Mouse (Mus musculus) neural tube, embryonic 13.5 days (tissue): ENCODE measurements around the gene Astn1. TPM values are rescaled to one million over a fixed set of nuclear protein-coding genes. Genes with fewer than 3 reads are reported as not detected.

Experiments used
- ATAC-seq: fragments of 200-750 bp; cut with Nextera tagmentation; 2 replicates; pipeline ENCODE4 v1.8.0; 2017; ENCODE audit warnings: low read depth, mild to moderate bottlenecking, moderate TSS enrichment, moderate library complexity
- H3K27ac ChIP-seq: fragments of 300-500 bp; sonication (generic); replicated peaks from 2 replicates; pipeline ENCODE4 v1.5.1; 2015; ENCODE audit warnings: moderate library complexity, mild to moderate bottlenecking, inconsistent platforms
- H3K27me3 ChIP-seq: fragments of 300-500 bp; sonication (generic); 2 replicates; pipeline ENCODE4 v1.6.1; 2015; ENCODE audit warnings: mild to moderate bottlenecking, inconsistent platforms
- H3K36me3 ChIP-seq: fragments of 300-500 bp; sonication (generic); 2 replicates; pipeline ENCODE4 v1.6.1; 2015; ENCODE audit warnings: mild to moderate bottlenecking, inconsistent platforms
- H3K4me1 ChIP-seq: fragments of 300-500 bp; sonication (generic); replicated peaks from 2 replicates; pipeline ENCODE4 v1.6.1; 2015; ENCODE audit warnings: inconsistent platforms
- H3K4me2 ChIP-seq: fragments of 300-500 bp; sonication (generic); 2 replicates; pipeline ENCODE4 v1.6.1; 2015; ENCODE audit warnings: inconsistent platforms, mild to moderate bottlenecking, moderate library complexity
- H3K4me3 ChIP-seq: fragments of 300-500 bp; sonication (generic); 2 replicates; pipeline ENCODE4 v1.5.1; 2015; ENCODE audit warnings: mild to moderate bottlenecking, inconsistent platforms
- H3K9ac ChIP-seq: fragments of 300-500 bp; sonication (generic); 2 replicates; pipeline ENCODE4 v1.6.1; 2015; ENCODE audit warnings: moderate library complexity, mild to moderate bottlenecking, inconsistent platforms
- H3K9me3 ChIP-seq: fragments of 300-500 bp; sonication (generic); 2 replicates; pipeline ENCODE4 v1.6.1; 2016; ENCODE audit warnings: inconsistent platforms
- WGBS: fragments of 180-500 bp; shearing (Covaris S2); methylation state at CpG from one replicate; pipeline ENCODE4 v1.1.7; 2015; 5-methylcytosine and 5-hydroxymethylcytosine counted together
- polyA plus RNA-seq: library from polyadenylated mRNA; unstranded; fragments of >200 nt; fragmentation: Nextera tagmentation; extraction: Ambion mirVana; gene quantifications from 2 replicates; pipeline ENCODE4 v1.2.1, GENCODE M21; 2015

Gene Astn1
- polyA plus RNA-seq, 1 experiment from 2014 or later: 29.3 TPM

GRCm38 (mm10) chr1:158596726-158597448 is 234.8 kb downstream of the Astn1 start:
- no peak overlapping the region for H3K4me3 ChIP-seq
- 42% methylated on average over 16 of the region's 16 CpGs for WGBS

GRCm38 (mm10) chr1:158597996-158598395 is 235.9 kb downstream of the Astn1 start:
- Histone ChIP-seq H3K36me3 (peaks cover 27% of the 10 kb centered on the region), H3K27ac (no peak overlapping the region), H3K4me1 (0 out of 2 replicates have a peak, but pooled peaks cover 10% of the 10 kb centered on the region), H3K9me3 (no peaks in the 10 kb centered on the region), H3K27me3 (no peaks in the 10 kb centered on the region), H3K9ac (no peak overlapping the region), H3K4me2 (no peak overlapping the region), H3K4me3 (no peak overlapping the region)
- WGBS: 77% methylated on average over 7 of the region's 7 CpGs
- no peak for ATAC-seq

More at GRCm38 (mm10) chr1:158596726-158597448, 234.8 kb downstream of the Astn1 start:
- Histone ChIP-seq H3K4me2 (no peak overlapping the region), H3K36me3 (peaks cover 35% of the 10 kb centered on the region), H3K9ac (no peak overlapping the region), H3K4me1 (0 out of 2 replicates have a peak, but pooled peaks cover 10% of the 10 kb centered on the region), H3K27me3 (no peaks in the 10 kb centered on the region), H3K9me3 (no peaks in the 10 kb centered on the region), H3K27ac (no peak overlapping the region)
- ATAC-seq: peak; percentile 45; the same call in 1 of the 2 replicates

- Histone ChIP-seq H3K4me2 (no peak overlapping the region), H3K27ac (no peak overlapping the region), H3K4me3 (no peak overlapping the region), H3K4me1 (0 out of 2 replicates have a peak, but pooled peaks cover 10% of the 10 kb centered on the region), H3K27me3 (no peaks in the 10 kb centered on the region), H3K9me3 (no peaks in the 10 kb centered on the region), H3K9ac (no peak overlapping the region), H3K36me3 (peaks cover 24% of the 10 kb centered on the region)
- 68% methylated on average over 2 of the region's 2 CpGs for WGBS
- no peak for ATAC-seq
Observed at GRCm38 (mm10) chr1:158599435-158599834, 237.4 kb downstream of the Astn1 start.

GRCm38 (mm10) chr1:158603056-158603455 is 241.0 kb downstream of the Astn1 start:
- H3K9ac ChIP-seq: no peak overlapping the region
- no peaks in the 10 kb centered on the region for H3K27me3 ChIP-seq
- 0 out of 2 replicates have a peak, but pooled peaks cover 5% of the 10 kb centered on the region for H3K4me1 ChIP-seq
- H3K36me3 ChIP-seq: peaks cover 31% of the 10 kb centered on the region
- WGBS: 49% methylated on average over 2 of the region's 2 CpGs
- H3K4me2 ChIP-seq: no peak overlapping the region
- no peaks in the 10 kb centered on the region for H3K9me3 ChIP-seq
- no peak overlapping the region for H3K27ac ChIP-seq
- ATAC-seq: no peak
- no peak overlapping the region for H3K4me3 ChIP-seq

DNA sequence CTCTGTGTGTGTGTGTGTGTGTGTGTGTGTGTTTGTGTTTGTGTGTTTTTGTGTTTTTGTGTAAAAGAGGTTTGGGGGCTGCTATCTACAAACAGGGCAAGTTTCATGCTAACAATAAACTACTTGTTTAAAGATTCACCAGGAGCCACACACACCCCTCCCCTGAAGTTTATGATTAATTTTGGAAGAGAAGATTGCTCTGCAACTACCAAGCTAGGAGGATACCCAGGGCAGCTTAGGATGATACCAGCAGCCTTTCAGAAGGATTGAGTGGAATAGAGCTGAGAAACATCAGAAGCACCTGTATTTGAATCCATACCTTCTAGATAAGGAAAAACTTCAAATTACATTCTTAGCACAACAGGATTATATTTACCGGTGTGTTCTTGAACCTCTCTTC is 242.1 kb downstream of the Astn1 start:
- H3K4me2 ChIP-seq: no peak overlapping the region
- WGBS: 94% methylated on average over 1 of the region's 1 CpGs
- 0 out of 2 replicates have a peak, but pooled peaks cover 5% of the 10 kb centered on the region for H3K4me1 ChIP-seq
- no peaks in the 10 kb centered on the region for H3K9me3 ChIP-seq
- ATAC-seq: no peak
- no peak overlapping the region for H3K9ac ChIP-seq
- no peak overlapping the region for H3K27ac ChIP-seq
- H3K4me3 ChIP-seq: no peak overlapping the region
- H3K27me3 ChIP-seq: no peaks in the 10 kb centered on the region
- H3K36me3 ChIP-seq: peaks cover 31% of the 10 kb centered on the region

GRCm38 (mm10) chr1:158605597-158605996 is 243.5 kb downstream of the Astn1 start:
- H3K9me3 ChIP-seq: no peaks in the 10 kb centered on the region
- no peaks in the 10 kb centered on the region for H3K27me3 ChIP-seq
- ATAC-seq: no peak
- 87% methylated on average over 4 of the region's 4 CpGs for WGBS
- H3K27ac ChIP-seq: no peak overlapping the region
- H3K4me2 ChIP-seq: no peak overlapping the region
- peaks cover 32% of the 10 kb centered on the region for H3K36me3 ChIP-seq
- no peak overlapping the region for H3K9ac ChIP-seq
- H3K4me3 ChIP-seq: no peak overlapping the region
- H3K4me1 ChIP-seq: 0 out of 2 replicates have a peak, but pooled peaks cover 5% of the 10 kb centered on the region

DNA sequence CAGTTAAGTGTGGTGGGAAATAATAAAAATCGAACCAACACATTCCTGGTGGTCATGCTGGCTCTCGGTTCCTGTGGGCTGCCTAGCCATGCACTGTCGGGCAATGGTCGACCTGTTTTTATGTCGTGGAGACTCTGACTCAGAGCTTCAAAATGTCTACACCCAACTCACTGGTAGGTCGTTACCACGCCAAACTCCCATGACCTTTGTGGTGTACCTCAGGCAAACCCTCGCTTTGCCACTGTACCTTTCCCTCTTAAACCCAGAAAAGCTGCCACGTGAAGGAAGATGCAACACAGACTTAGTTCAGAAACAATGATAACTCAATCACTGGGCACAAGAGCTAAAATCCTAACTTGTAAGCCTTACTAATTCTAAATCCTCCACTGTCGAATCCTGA is 244.3 kb downstream of the Astn1 start:
- Histone ChIP-seq H3K9ac (no peak overlapping the region), H3K27me3 (no peaks in the 10 kb centered on the region), H3K4me2 (no peak overlapping the region), H3K4me3 (no peak overlapping the region), H3K36me3 (peaks cover 34% of the 10 kb centered on the region), H3K9me3 (no peaks in the 10 kb centered on the region), H3K27ac (no peak overlapping the region), H3K4me1 (0 out of 2 replicates have a peak, but pooled peaks cover 5% of the 10 kb centered on the region)
- no peak for ATAC-seq
- WGBS: 95% methylated on average over 10 of the region's 10 CpGs

GRCm38 (mm10) chr1:158607201-158607600 is 245.1 kb downstream of the Astn1 start:
- H3K4me1 ChIP-seq: 0 out of 2 replicates have a peak, but pooled peaks cover 5% of the 10 kb centered on the region
- H3K9me3 ChIP-seq: no peaks in the 10 kb centered on the region
- H3K27me3 ChIP-seq: no peaks in the 10 kb centered on the region
- H3K9ac ChIP-seq: no peak overlapping the region
- H3K36me3 ChIP-seq: peaks cover 35% of the 10 kb centered on the region
- WGBS: 83% methylated on average over 1 of the region's 1 CpGs
- H3K4me2 ChIP-seq: no peak overlapping the region
- H3K27ac ChIP-seq: no peak overlapping the region
- ATAC-seq: no peak
- H3K4me3 ChIP-seq: no peak overlapping the region

DNA sequence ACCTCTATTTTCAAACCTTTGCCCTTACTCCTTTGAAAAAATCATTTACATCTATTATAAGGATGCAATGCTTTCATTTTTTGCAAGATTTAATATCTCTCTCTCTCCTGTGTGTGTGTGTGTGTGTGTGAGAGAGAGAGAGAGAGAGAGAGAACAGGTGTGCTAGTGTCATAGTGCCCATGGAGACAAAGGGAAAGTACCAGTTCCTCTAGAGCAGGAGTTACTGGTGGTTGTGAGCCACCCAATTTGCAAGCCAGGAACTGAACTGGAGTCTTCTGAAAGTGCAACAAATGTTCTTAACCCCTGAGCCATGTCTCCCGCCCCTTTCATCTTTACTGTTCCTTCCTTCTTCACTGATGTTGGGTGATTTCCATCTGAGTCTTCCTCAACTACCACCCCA is 253.1 kb downstream of the Astn1 start:
- H3K27me3 ChIP-seq: no peaks in the 10 kb centered on the region
- no peak overlapping the region for H3K27ac ChIP-seq
- peaks cover 35% of the 10 kb centered on the region for H3K36me3 ChIP-seq
- no peak overlapping the region for H3K4me3 ChIP-seq
- H3K4me1 ChIP-seq: no peaks in the 10 kb centered on the region
- H3K9ac ChIP-seq: no peak overlapping the region
- 81% methylated on average over 1 of the region's 1 CpGs for WGBS
- H3K9me3 ChIP-seq: no peaks in the 10 kb centered on the region
- no peak for ATAC-seq
- H3K4me2 ChIP-seq: no peak overlapping the region

DNA sequence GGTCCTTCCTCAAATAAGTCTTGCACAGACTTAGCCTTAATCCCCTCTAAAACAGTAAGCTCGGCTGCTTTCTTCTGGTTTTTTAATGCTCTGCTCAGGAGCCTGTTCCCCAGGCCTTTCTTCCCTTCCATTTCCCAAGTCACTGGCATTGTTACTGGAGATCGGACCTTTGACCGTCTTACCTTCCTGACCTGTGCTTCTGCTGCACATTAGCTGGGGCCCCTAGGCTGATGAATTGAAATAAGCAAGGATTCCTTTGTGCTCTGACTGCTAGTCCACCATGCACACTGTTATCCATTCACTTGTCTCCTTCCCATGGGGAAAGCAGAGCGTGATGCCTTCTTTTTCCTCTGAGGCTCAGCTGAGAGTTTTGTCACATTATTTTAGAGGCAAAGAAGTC is 255.9 kb downstream of the Astn1 start:
- H3K4me3 ChIP-seq: no peak overlapping the region
- 68% methylated on average over 4 of the region's 4 CpGs for WGBS
- H3K4me1 ChIP-seq: no peaks in the 10 kb centered on the region
- H3K27me3 ChIP-seq: no peaks in the 10 kb centered on the region
- H3K36me3 ChIP-seq: peaks cover 17% of the 10 kb centered on the region
- no peaks in the 10 kb centered on the region for H3K9me3 ChIP-seq
- no peak for ATAC-seq
- no peak overlapping the region for H3K27ac ChIP-seq
- H3K9ac ChIP-seq: no peak overlapping the region
- no peak overlapping the region for H3K4me2 ChIP-seq

GRCm38 (mm10) chr1:158632935-158633334 is 270.9 kb downstream of the Astn1 start:
- H3K27ac ChIP-seq: no peak overlapping the region
- H3K4me1 ChIP-seq: no peaks in the 10 kb centered on the region
- H3K27me3 ChIP-seq: no peaks in the 10 kb centered on the region
- no peaks in the 10 kb centered on the region for H3K36me3 ChIP-seq
- ATAC-seq: no peak
- H3K4me3 ChIP-seq: no peak overlapping the region
- WGBS: 86% methylated on average over 4 of the region's 4 CpGs
- H3K4me2 ChIP-seq: no peak overlapping the region
- no peak overlapping the region for H3K9ac ChIP-seq
- H3K9me3 ChIP-seq: no peaks in the 10 kb centered on the region

GRCm38 (mm10) chr1:158633441-158633840 is 271.4 kb downstream of the Astn1 start:
- no peak overlapping the region for H3K9ac ChIP-seq
- no peak overlapping the region for H3K27ac ChIP-seq
- no peaks in the 10 kb centered on the region for H3K9me3 ChIP-seq
- H3K36me3 ChIP-seq: no peaks in the 10 kb centered on the region
- no peaks in the 10 kb centered on the region for H3K27me3 ChIP-seq
- no peak for ATAC-seq
- no peak overlapping the region for H3K4me2 ChIP-seq
- H3K4me1 ChIP-seq: no peaks in the 10 kb centered on the region
- WGBS: 54% methylated on average over 2 of the region's 2 CpGs
- no peak overlapping the region for H3K4me3 ChIP-seq

GRCm38 (mm10) chr1:158641306-158641705 is 279.2 kb downstream of the Astn1 start:
- no peak overlapping the region for H3K9ac ChIP-seq
- H3K4me3 ChIP-seq: no peak overlapping the region
- H3K27me3 ChIP-seq: no peaks in the 10 kb centered on the region
- H3K9me3 ChIP-seq: no peaks in the 10 kb centered on the region
- H3K27ac ChIP-seq: no peak overlapping the region
- no peak for ATAC-seq
- 88% methylated on average over 2 of the region's 2 CpGs for WGBS
- H3K4me1 ChIP-seq: no peaks in the 10 kb centered on the region
- H3K4me2 ChIP-seq: no peak overlapping the region
- H3K36me3 ChIP-seq: peaks cover 22% of the 10 kb centered on the region; the same call in 1 of the 2 replicates
